Mouse (Mus musculus): ENCODE results near the gene Sv2c.

Gene Sv2c

GRCm38 (mm10) chr13:95944621-95945020 is 187.8 kb downstream of the Sv2c start:
- in situ Hi-C loops (cut with MseI, MboI): no loop called here

GRCm38 (mm10) chr13:95943919-95944318 is 188.5 kb downstream of the Sv2c start:
- in situ Hi-C loops (cut with MseI, MboI): no loop called here

DNA sequence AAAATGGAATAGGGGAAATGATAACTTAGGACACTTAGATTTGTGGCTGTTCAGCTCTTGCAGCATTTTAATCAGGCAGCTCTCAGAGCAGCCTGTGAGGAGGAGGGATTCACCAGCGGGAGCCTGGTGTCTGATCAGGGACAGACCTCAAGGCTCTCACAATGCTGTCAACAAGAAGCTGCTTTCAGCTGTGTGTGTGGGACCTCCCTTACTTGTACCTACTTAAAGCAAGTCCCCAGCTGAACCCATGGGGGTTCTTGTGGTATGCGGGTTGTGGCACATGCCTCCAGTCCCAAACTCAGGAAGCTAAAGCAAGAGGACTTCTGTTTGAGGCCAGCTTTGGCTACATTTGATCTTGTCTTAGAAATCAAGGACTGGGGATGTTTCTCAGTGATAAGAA is 189.8 kb downstream of the Sv2c start:
- in situ Hi-C loops (cut with MseI, MboI): no loop called here

- in situ Hi-C loops (cut with MseI, MboI): no loop called here
Measured at GRCm38 (mm10) chr13:95941861-95942260, 190.5 kb downstream of the Sv2c start.

- in situ Hi-C loops (cut with MseI, MboI): no loop called here
Measured at GRCm38 (mm10) chr13:95940811-95941210, 191.6 kb downstream of the Sv2c start.

DNA sequence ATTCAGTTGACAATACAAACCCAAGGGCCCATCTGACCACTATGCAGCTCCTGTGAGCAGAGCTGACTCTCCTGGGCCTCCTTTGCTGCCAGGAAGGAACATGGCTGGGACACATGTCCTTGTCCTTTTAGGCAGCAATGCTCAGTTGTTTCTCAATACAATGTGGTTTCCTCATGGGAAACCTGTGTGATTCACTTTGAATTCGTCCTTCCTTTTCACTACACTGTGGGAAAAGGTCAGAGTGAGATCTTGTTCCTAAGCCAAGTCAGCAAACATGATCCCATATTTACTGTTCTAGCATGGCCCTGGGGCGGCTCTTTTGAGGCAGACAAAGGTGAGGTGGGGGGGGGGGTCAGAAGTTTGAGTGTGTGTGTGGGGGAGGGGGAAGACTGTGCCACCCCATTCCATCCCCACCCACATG is 208.2 kb downstream of the Sv2c start:
- in situ Hi-C loops (cut with MseI, MboI): no loop called here

GRCm38 (mm10) chr13:95922626-95923025 is 209.8 kb downstream of the Sv2c start:
- in situ Hi-C loops (cut with MseI, MboI): no loop called here

GRCm38 (mm10) chr13:95918624-95919284 is 213.6 kb downstream of the Sv2c start:
- in situ Hi-C loops (cut with MseI, MboI): no loop called here

DNA sequence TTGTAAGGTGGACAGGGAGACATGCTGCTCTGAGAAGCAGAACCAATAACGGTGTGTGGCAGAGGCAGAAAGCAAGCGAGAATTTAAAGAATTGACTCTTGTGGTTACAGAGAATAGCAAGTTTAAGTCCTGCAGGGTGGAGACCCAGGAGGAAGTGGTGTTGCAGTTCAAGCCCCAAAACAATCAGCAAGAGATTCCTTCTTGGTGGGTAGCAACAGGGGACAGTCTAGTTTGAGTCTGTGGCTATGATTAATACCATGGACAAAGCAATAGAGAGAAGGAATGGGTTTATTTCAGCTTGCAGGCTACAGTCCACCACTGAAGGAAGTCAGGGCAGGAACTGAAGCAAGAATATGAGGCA is 219.4 kb downstream of the Sv2c start:
- in situ Hi-C loops (cut with MseI, MboI): no loop called here

- in situ Hi-C loops (cut with MseI, MboI): no loop called here
Measured at GRCm38 (mm10) chr13:95912157-95913045, 220.0 kb downstream of the Sv2c start.

DNA sequence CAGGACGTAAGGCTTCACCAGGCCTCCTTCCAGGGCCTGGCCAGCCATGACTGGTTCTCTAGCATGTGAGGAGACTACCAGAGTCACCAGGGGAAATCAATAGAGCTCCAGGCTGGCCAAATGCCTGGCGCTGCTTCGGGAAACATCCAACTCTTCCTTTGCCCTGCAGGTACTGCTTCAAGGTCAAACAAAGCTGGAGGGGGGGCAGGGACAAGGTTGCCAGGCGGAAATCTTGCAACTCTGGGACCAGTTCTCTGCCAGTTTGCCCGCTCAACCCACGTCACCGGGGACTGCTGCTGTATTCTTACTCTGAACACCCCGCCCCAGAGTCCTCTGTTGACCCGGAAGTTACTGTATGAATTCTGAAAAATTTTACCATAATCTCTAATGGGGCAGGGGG is 222.1 kb downstream of the Sv2c start:
- in situ Hi-C loops (cut with MseI, MboI): no loop called here

- in situ Hi-C loops (cut with MseI, MboI): no loop called here
Measured at GRCm38 (mm10) chr13:95909244-95909643, 223.1 kb downstream of the Sv2c start.
